Mouse (Mus musculus): ENCODE measurements around the gene Grid1.

- TF ChIP-seq GATA1 (IDR thresholded peaks at IDR 0.05; ENCODE audit: borderline replicate concordance, low read length): no peak
- TF ChIP-seq FLI1 (IDR thresholded peaks at IDR 0.05; ENCODE audit: low read length): no peak
These were observed 133.7 kb downstream of the Grid1 start for GRCm38 (mm10) chr14:34953566-34953965.
